Mouse (Mus musculus): Measurements from ENCODE around the gene Xrcc5. TPM values are rescaled to one million over a fixed set of nuclear protein-coding genes. Genes with fewer than 3 reads are reported as not detected.

The Xrcc5 gene
- polyA plus RNA-seq, 1 experiment from 2014 or later: 68.2 TPM

DNA sequence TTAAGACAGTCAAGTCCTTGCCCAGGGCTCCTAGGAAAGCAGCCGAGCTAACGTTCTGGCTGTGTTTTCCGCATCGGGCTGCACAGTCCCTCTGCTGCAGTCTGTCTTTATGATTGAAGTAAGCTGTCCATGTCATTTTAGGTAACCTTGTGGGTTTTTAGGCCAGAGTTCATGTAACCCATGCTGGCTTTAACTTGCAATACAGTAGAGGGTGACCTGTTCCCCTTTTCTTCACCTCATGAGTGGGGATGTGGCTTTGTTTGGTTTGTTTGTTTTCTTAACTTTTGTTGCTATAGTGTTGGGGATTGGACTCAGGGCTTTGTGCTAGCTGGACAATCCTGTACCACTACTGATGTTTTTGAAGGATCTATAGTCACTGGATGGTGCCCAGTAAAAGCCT lies 83.2 kb downstream of the Xrcc5 start:
- H3K4me1 ChIP-seq (replicated peaks): no peaks in the 10 kb centered on the region
- H3K27ac ChIP-seq: no peak overlapping the region
- H3K9ac ChIP-seq (replicated peaks): no peak overlapping the region
- no peaks in the 10 kb centered on the region for H3K27me3 ChIP-seq
- no peaks in the 10 kb centered on the region for H3K9me3 ChIP-seq
- H3K4me3 ChIP-seq (replicated peaks): no peak overlapping the region
- no peak overlapping the region for H3K4me2 ChIP-seq
- H3K36me3 ChIP-seq: peaks cover 46% of the 10 kb centered on the region
- no peak for ATAC-seq (ENCODE audit: insufficient number of reproducible peaks, insufficient read depth, low FRiP score, low TSS enrichment, low read depth)
- 68% methylated on average over 4 of the region's 4 CpGs for WGBS

DNA sequence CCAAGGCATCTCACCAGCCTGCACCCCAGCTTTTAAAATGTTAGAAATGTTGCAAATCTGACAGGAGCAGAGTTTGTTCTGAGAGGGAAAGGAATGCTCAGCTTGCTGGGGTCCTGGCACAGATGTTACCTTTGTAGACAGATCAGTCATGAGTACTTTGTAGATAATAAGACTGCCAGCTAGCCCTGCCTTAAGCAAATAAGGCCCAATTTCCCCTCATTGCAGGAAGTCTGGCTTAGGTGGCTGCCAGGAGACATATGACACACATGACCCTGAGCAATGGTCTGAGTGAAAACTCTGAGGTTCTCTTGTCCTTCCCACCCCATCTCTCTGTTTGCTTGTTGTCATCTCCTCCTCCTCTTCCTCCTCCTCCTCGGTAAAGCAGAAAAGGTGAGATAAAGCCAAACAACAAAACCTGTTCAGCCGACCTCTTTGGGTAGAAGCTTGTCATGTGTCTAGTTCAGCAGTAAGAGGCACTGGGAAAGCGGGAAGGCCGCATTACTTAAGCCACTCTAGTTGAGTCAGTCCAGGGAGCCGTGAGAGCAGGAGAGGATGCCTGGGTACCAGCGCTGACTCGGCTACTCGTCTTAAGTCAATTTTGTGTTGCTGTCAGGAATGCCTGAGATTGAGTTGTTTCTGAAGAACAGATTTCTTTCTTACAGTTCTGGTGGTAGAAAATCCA lies 92.6 kb downstream of the Xrcc5 start:
- Histone ChIP-seq H3K27ac (no peak overlapping the region), H3K36me3 (peaks cover 33% of the 10 kb centered on the region), H3K9me3 (no peaks in the 10 kb centered on the region), H3K4me1 (replicated peaks) (peaks cover 11% of the 10 kb centered on the region; the same call in 1 of the 2 replicates), H3K9ac (replicated peaks) (no peak overlapping the region), H3K27me3 (no peaks in the 10 kb centered on the region), H3K4me2 (no peak overlapping the region), H3K4me3 (replicated peaks) (no peak overlapping the region)
- no peak for ATAC-seq (ENCODE audit: insufficient number of reproducible peaks, insufficient read depth, low FRiP score, low TSS enrichment, low read depth)
- WGBS: 85% methylated on average over 8 of the region's 8 CpGs

DNA sequence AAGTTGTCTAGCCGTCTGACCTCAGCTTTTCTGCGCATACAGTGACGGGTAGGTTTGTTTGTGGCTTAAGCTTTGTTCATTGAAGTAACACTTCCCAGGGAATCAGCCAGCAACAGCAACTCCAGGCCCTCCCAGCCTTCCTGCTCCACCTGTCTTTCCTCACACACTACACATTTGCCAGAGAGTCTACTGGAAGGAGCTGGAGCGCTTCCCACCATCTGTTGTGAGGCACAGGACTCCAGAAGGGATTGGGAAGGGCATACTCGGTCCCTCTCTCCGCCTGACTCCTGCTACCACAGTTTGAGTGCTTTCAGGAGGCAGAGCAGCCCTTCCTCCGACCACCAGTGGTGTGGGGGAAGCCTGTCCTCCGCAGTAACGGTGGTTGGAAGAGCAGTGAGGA lies 93.4 kb downstream of the Xrcc5 start:
- Histone ChIP-seq H3K27ac (no peak overlapping the region), H3K9ac (replicated peaks) (no peak overlapping the region), H3K4me2 (no peak overlapping the region), H3K36me3 (peaks cover 26% of the 10 kb centered on the region), H3K9me3 (no peaks in the 10 kb centered on the region), H3K27me3 (no peaks in the 10 kb centered on the region), H3K4me1 (replicated peaks) (peaks cover 11% of the 10 kb centered on the region; the same call in 1 of the 2 replicates), H3K4me3 (replicated peaks) (no peak overlapping the region)
- 80% methylated on average over 9 of the region's 9 CpGs for WGBS
- no peak for ATAC-seq (ENCODE audit: insufficient number of reproducible peaks, insufficient read depth, low FRiP score, low TSS enrichment, low read depth)

DNA sequence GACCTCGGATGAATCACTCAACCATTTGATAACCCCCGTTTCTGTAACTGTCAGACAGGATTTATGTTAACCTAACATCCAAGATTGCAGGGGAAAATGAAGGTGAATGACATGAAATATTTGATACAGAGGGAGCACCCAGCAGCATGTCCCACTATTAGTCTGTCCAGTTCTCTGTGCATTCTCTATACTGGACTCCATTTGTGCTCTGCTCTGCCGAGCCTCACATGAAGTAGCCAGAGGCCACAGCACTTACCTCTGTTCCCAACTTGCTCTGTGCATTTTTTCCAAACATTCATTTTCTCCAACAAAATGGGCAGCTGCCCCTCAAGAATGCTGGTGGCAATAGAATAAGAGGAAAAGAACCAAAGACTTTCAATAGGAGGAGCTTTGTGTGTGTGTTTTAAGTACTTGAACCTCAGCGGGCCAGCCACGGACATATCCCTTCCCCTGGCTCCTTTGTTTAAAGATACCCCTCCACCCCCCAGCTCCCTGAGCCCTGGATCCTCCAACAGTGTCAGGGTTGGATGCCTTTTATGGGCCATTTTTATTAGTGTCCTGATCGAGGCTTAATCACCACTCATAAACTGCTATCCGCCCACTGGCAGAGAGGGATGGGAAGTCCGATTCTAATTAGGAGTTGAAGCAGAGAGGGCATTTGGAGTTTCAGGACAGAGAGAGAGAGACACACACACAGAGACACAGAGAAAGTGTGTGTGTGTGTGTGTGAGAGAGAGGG lies 94.3 kb downstream of the Xrcc5 start:
- Histone ChIP-seq H3K4me1 (replicated peaks) (peaks cover 11% of the 10 kb centered on the region; the same call in 1 of the 2 replicates), H3K27ac (no peak overlapping the region), H3K36me3 (peaks cover 17% of the 10 kb centered on the region), H3K27me3 (no peaks in the 10 kb centered on the region), H3K4me2 (peak overlapping the region; percentile 21; the same call in 1 of the 2 replicates), H3K9me3 (no peaks in the 10 kb centered on the region), H3K4me3 (replicated peaks) (no peak overlapping the region), H3K9ac (replicated peaks) (no peak overlapping the region)
- no peak for ATAC-seq (ENCODE audit: insufficient number of reproducible peaks, insufficient read depth, low FRiP score, low TSS enrichment, low read depth)
- 38% methylated on average over 8 of the region's 8 CpGs for WGBS

DNA sequence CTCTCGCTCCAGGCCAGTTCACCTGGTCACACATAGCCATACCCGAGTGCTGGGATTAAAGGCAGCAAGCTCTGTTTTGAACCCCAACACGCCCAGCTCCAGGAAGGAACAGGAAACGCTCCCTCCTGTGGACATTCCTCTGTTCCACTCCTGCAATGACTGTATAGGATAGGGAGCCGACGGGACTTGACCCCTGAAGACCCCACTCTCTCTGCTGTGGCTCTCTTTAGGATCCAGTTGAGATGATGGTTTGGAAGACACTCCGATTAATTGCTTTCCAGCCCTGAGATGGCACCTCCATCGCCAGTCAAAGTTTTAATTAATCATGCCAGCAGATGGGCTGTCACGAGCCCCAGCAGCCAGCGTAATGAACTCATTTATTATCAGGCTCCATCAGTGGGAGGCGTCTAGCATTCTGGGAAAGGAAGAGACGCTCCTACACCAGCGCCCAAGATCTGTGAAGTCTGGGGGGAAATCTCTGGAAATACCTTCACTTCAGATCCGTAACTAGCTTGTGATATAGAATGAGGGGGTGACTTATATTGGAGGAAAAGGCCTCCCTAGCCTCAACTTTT lies 99.4 kb downstream of the Xrcc5 start:
- no peak overlapping the region for H3K4me3 ChIP-seq (replicated peaks)
- H3K4me2 ChIP-seq: no peak overlapping the region
- ATAC-seq (ENCODE audit: insufficient number of reproducible peaks, insufficient read depth, low FRiP score, low TSS enrichment, low read depth): no peak
- H3K4me1 ChIP-seq (replicated peaks): peaks cover 4% of the 10 kb centered on the region; the same call in 1 of the 2 replicates
- H3K27ac ChIP-seq: no peak overlapping the region
- H3K9ac ChIP-seq (replicated peaks): no peak overlapping the region
- H3K36me3 ChIP-seq: no peaks in the 10 kb centered on the region
- 70% methylated on average over 14 of the region's 14 CpGs for WGBS
- H3K27me3 ChIP-seq: no peaks in the 10 kb centered on the region
- no peaks in the 10 kb centered on the region for H3K9me3 ChIP-seq

DNA sequence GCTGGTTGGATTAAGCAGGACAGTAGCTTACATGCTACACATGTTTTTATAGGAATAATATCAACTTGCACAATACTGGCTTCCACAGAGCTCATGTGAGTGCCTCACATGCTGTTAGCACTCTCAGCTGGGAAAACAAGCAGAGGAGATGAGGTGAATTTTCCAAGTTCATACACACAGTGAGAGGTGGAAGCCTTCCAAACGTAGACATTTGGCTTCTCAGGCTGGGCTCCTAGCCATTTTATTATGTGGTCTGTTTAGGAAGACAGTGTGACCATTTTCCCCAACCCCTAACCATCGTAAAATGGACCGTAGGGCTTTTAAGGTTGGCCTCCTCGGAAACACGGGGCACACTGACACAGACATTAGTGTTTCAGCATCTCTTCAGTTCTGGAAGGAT lies 102.7 kb downstream of the Xrcc5 start:
- no peak overlapping the region for H3K4me2 ChIP-seq
- no peak overlapping the region for H3K27ac ChIP-seq
- 0 out of 2 replicates have a peak, but pooled peaks cover 4% of the 10 kb centered on the region for H3K4me1 ChIP-seq (replicated peaks)
- H3K9me3 ChIP-seq: no peaks in the 10 kb centered on the region
- no peak for ATAC-seq (ENCODE audit: insufficient number of reproducible peaks, insufficient read depth, low FRiP score, low TSS enrichment, low read depth)
- no peak overlapping the region for H3K4me3 ChIP-seq (replicated peaks)
- no peaks in the 10 kb centered on the region for H3K27me3 ChIP-seq
- WGBS: 64% methylated on average over 5 of the region's 5 CpGs
- H3K9ac ChIP-seq (replicated peaks): no peak overlapping the region
- no peaks in the 10 kb centered on the region for H3K36me3 ChIP-seq

DNA sequence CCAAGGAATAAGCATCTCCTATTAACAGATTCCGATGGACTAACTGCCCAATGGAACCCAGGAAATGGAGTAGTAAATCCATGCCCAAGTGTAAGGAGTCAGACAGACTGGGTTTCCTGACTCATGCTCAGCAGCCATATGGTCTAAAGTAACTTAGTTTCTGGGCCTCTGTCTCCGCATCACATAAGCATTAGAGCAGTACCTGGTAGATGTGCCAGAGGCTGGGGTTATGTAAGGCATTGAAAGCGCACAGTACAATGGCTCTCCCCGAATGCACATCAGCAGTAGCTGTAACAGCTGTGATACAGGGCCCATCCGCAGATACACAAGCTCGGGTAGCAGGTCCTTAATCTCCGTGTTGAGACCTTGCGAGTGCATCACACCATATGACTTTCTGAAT lies 103.9 kb downstream of the Xrcc5 start:
- H3K9ac ChIP-seq (replicated peaks): no peak overlapping the region
- H3K9me3 ChIP-seq: no peaks in the 10 kb centered on the region
- no peak overlapping the region for H3K27ac ChIP-seq
- 95% methylated on average over 8 of the region's 8 CpGs for WGBS
- no peak overlapping the region for H3K4me3 ChIP-seq (replicated peaks)
- no peaks in the 10 kb centered on the region for H3K36me3 ChIP-seq
- H3K4me2 ChIP-seq: no peak overlapping the region
- H3K27me3 ChIP-seq: no peaks in the 10 kb centered on the region
- 0 out of 2 replicates have a peak, but pooled peaks cover 4% of the 10 kb centered on the region for H3K4me1 ChIP-seq (replicated peaks)
- ATAC-seq (ENCODE audit: insufficient number of reproducible peaks, insufficient read depth, low FRiP score, low TSS enrichment, low read depth): no peak

DNA sequence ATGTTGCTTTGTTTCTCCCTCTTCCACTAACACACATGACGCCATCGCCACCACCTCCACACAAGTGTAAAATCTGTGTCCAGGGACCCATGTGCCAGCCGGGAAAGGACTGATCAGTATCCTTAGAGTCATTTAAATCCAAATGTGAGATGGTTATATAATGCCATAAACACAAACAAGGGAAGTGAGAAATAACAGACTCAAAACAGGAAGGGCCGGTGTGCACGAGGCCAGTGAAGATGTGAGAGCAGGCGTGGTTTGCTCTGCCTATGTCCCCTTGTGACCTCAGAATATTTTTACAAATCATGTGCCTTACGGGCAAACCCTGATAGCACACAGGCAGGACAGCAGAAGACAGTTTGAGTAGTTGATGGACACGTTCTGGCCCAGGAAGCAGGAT lies 106.0 kb downstream of the Xrcc5 start:
- Histone ChIP-seq H3K9me3 (no peaks in the 10 kb centered on the region), H3K27ac (no peak overlapping the region), H3K4me2 (no peak overlapping the region), H3K27me3 (no peaks in the 10 kb centered on the region), H3K9ac (replicated peaks) (no peak overlapping the region), H3K4me1 (replicated peaks) (0 out of 2 replicates have a peak, but pooled peaks cover 4% of the 10 kb centered on the region), H3K36me3 (no peaks in the 10 kb centered on the region), H3K4me3 (replicated peaks) (no peak overlapping the region)
- 87% methylated on average over 8 of the region's 8 CpGs for WGBS
- no peak for ATAC-seq (ENCODE audit: insufficient number of reproducible peaks, insufficient read depth, low FRiP score, low TSS enrichment, low read depth)

DNA sequence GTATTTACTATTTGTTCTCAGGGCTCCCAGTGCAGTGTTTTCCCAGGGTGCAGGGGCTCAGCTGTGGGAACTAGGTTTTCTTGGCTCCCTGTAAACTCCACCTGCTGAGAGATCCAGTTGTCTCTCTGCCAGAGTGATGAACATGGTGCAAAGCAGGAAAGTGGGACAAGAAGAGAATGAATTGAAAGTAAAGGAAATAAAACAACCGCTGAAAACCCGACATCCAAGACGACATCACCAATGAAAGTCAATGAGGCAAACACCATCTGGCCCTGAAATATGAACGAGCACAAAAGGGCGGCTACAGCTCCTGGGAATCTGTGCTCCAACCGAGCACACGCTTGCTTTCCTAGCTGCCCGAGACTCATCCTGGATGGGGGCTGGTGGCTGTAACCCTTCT lies 106.9 kb downstream of the Xrcc5 start:
- Histone ChIP-seq H3K9ac (replicated peaks) (no peak overlapping the region), H3K36me3 (no peaks in the 10 kb centered on the region), H3K4me1 (replicated peaks) (0 out of 2 replicates have a peak, but pooled peaks cover 4% of the 10 kb centered on the region), H3K4me2 (no peak overlapping the region), H3K27ac (no peak overlapping the region), H3K27me3 (no peaks in the 10 kb centered on the region), H3K4me3 (replicated peaks) (no peak overlapping the region), H3K9me3 (no peaks in the 10 kb centered on the region)
- no peak for ATAC-seq (ENCODE audit: insufficient number of reproducible peaks, insufficient read depth, low FRiP score, low TSS enrichment, low read depth)
- WGBS: 80% methylated on average over 8 of the region's 8 CpGs

DNA sequence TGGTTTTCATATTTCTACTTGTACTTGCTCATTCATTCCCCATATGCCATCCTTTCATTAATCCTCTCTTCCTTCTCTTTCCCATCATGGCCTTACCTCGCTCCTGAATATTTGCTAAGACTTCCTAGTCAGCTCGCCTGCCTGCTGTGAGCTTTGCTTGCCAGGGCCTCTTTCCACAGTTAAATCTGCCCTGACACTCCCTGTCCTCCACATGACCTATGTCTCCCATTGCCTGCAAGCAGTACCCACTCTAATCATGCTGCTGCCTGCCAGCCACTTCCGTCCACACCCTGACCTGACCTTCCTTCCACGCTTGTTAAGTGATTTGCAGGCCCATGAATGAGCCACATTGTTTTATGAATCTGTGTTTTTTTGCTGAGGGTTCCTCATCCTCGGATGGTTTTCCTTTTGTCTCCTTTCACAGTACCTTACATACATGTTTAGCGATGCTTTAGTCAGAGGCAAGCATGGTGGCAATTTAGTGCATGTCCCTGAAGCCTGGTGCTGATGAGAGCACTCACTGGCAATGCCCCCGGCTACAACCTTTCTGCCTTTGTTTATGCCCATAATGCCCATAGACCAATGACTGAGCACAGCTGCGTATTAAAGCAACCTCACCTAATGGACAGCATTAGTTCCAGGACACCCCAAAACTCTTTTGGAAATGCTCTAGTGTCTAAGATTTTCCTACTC lies 107.5 kb downstream of the Xrcc5 start:
- no peak for ATAC-seq (ENCODE audit: insufficient number of reproducible peaks, insufficient read depth, low FRiP score, low TSS enrichment, low read depth)
- Histone ChIP-seq H3K36me3 (no peaks in the 10 kb centered on the region), H3K9me3 (no peaks in the 10 kb centered on the region), H3K4me1 (replicated peaks) (0 out of 2 replicates have a peak, but pooled peaks cover 4% of the 10 kb centered on the region), H3K27ac (no peak overlapping the region), H3K27me3 (no peaks in the 10 kb centered on the region), H3K4me2 (no peak overlapping the region), H3K9ac (replicated peaks) (no peak overlapping the region), H3K4me3 (replicated peaks) (no peak overlapping the region)
- 70% methylated on average over 8 of the region's 8 CpGs for WGBS
